Mouse (Mus musculus) heart, adult 2 months (tissue): ENCODE measurements around the gene Lgals9.

ENCODE experiments used
- CTCF ChIP-seq: fragments of 200-600 bp; IDR thresholded peaks from 2 replicates; pipeline ENCODE4 v1.8.1; 2022; ENCODE audit warnings: antibody characterized with exemption, mild to moderate bottlenecking, moderate library complexity
- EP300 ChIP-seq: fragments of 200-500 bp; IDR thresholded peaks from 2 replicates; pipeline ENCODE4 v1.6.1; 2011; ENCODE audit warnings: low read depth, low read length, control low read depth; ENCODE audit not compliant: insufficient read depth
- POLR2A ChIP-seq: fragments of 200-500 bp; IDR thresholded peaks from 2 replicates; pipeline ENCODE4 v1.6.1; 2011; ENCODE audit warnings: mild to moderate bottlenecking, low read depth, low read length, control low read depth; ENCODE audit not compliant: insufficient read depth

DNA sequence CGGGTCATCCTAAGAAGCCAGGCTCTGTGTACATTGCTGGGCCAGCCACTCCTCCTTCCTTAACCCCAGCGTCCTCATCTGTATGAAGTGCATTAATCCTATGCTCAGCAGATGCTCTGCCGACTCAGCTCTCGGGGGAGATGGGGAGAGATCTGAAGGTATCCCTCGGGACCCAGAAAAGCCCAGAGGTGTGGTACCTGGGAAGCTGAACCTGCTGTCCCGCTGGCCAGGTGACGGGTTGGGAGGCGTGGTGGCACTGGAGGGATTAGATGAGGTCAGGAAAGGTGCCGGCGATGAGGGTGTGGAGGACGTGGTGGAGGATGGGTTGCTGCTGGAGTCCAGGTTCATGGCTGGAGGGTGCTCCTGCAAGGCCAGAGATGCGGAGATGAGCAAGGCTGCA is 48.3 kb upstream of the Lgals9 start:
- TF ChIP-seq POLR2A = no peak
- TF ChIP-seq EP300 = no peak
- TF ChIP-seq CTCF = no peak
